Mouse (Mus musculus) MEL (cell line): ENCODE measurements at regions not wholly inside any gene's neighbourhood (a gene's known extent, or its start where the extent isn't known, plus 50 kb on each side); places are given as distances from the start of the nearest gene placed in this dataset.

ENCODE experiments used
- DNase-seq: peaks from one replicate; pipeline ENCODE4 v3.0.0; 2011; ENCODE audit warnings: low read depth, low spot score
- H3K27ac ChIP-seq: 2 replicates; pipeline ENCODE4 v1.5.1; 2012; ENCODE audit warnings: low read depth, mild to moderate bottlenecking, control low read depth, low read length, moderate library complexity; ENCODE audit not compliant: control insufficient read depth
- H3K27me3 ChIP-seq, 2 experiments: fragments of 150-350 bp in 1 of 2; sonication (generic) in 1 of 2; 2 replicates each; pipeline ENCODE4 v1.6.1; 2012; ENCODE audit warnings: low read length in 2 of 2, mild to moderate bottlenecking in 2 of 2, improper control_type of control experiment in 1 of 2, moderate library complexity in 1 of 2; ENCODE audit not compliant: insufficient read depth in 2 of 2, control insufficient read depth in 1 of 2
- H3K36me3 ChIP-seq, 2 experiments: 2 replicates each; pipeline ENCODE4 v1.6.1; 2012 to 2014; ENCODE audit warnings: low read length in 2 of 2, improper control_type of control experiment in 1 of 2, inconsistent platforms in 1 of 2, mild to moderate bottlenecking in 1 of 2; ENCODE audit not compliant: insufficient read depth in 2 of 2, control insufficient read depth in 1 of 2
- H3K4me1 ChIP-seq, 2 experiments: fragments of 150-350 bp in 1 of 2; sonication (generic) in 1 of 2; 2 replicates each; pipeline ENCODE4 v1.6.1; 2012; ENCODE audit warnings: low read length in 2 of 2, improper control_type of control experiment in 1 of 2, mild to moderate bottlenecking in 1 of 2; ENCODE audit not compliant: insufficient read depth in 2 of 2, control insufficient read depth in 1 of 2
- H3K4me3 ChIP-seq, 2 experiments: fragments of 150-350 bp in 1 of 2; sonication (generic) in 1 of 2; 2 replicates each; pipeline ENCODE4 v1.5.1; 2012; ENCODE audit warnings: low read depth in 2 of 2, low read length in 2 of 2, mild to moderate bottlenecking in 2 of 2, moderate library complexity in 2 of 2, control low read depth in 1 of 2, improper control_type of control experiment in 1 of 2; ENCODE audit not compliant: control insufficient read depth in 1 of 2, insufficient read depth in 1 of 2
- H3K79me2 ChIP-seq: 2 replicates; pipeline ENCODE4 v1.6.1; 2012; ENCODE audit warnings: mild to moderate bottlenecking, low read length, moderate library complexity; ENCODE audit not compliant: control insufficient read depth, poor library complexity, insufficient read depth
- H3K9ac ChIP-seq: 2 replicates; pipeline ENCODE4 v1.6.1; 2012; ENCODE audit warnings: low read depth, mild to moderate bottlenecking, control low read depth, low read length, moderate library complexity; ENCODE audit not compliant: control insufficient read depth, poor library complexity, severe bottlenecking
- H3K9me3 ChIP-seq: fragments of 150-350 bp; sonication (generic); replicated peaks from 2 replicates; pipeline ENCODE4 v1.6.1; 2012; ENCODE audit warnings: mild to moderate bottlenecking, low read length, improper control_type of control experiment, moderate library complexity; ENCODE audit not compliant: insufficient read depth
- BHLHE40 ChIP-seq: IDR thresholded peaks from 2 replicates; pipeline ENCODE4 v1.6.1; 2012; ENCODE audit warnings: low read depth, mild to moderate bottlenecking, inconsistent platforms, low read length, improper control_type of control experiment, borderline replicate concordance
- CHD1 ChIP-seq: IDR thresholded peaks from 2 replicates; pipeline ENCODE4 v1.6.1; 2012; ENCODE audit warnings: low read depth, mild to moderate bottlenecking, inconsistent platforms, low read length, improper control_type of control experiment
- CHD2 ChIP-seq: IDR thresholded peaks from 2 replicates; pipeline ENCODE4 v1.6.1; 2011; ENCODE audit warnings: low read length, improper control_type of control experiment
- E2F4 ChIP-seq: IDR thresholded peaks from 2 replicates; pipeline ENCODE4 v1.6.1; 2011; ENCODE audit warnings: low read depth, low read length, improper control_type of control experiment, borderline replicate concordance
- ELF1 ChIP-seq: IDR thresholded peaks from 2 replicates; pipeline ENCODE4 v1.6.1; 2014; ENCODE audit warnings: low read depth, mild to moderate bottlenecking, inconsistent platforms, low read length, improper control_type of control experiment, moderate library complexity
- ETS1 ChIP-seq: IDR thresholded peaks from 2 replicates; pipeline ENCODE4 v1.6.1; 2012; ENCODE audit warnings: low read depth, mild to moderate bottlenecking, inconsistent platforms, low read length, improper control_type of control experiment, moderate library complexity
- GABPA ChIP-seq: IDR thresholded peaks from 2 replicates; pipeline ENCODE4 v1.6.1; 2012; ENCODE audit warnings: low read depth, mild to moderate bottlenecking, inconsistent platforms, low read length, improper control_type of control experiment, moderate library complexity
- GATA1 ChIP-seq: IDR thresholded peaks from 2 replicates; pipeline ENCODE4 v1.6.1; 2011; ENCODE audit warnings: low read depth, low read length, improper control_type of control experiment
- HCFC1 ChIP-seq: IDR thresholded peaks from 2 replicates; pipeline ENCODE4 v1.6.1; 2012; ENCODE audit warnings: low read depth, mild to moderate bottlenecking, inconsistent platforms, low read length, improper control_type of control experiment, moderate library complexity
- JUND ChIP-seq: IDR thresholded peaks from 2 replicates; pipeline ENCODE4 v1.6.1; 2011; ENCODE audit warnings: low read depth, mild to moderate bottlenecking, improper control_type of control experiment, low read length
- MAFK ChIP-seq: IDR thresholded peaks from 2 replicates; pipeline ENCODE4 v1.6.1; 2011; ENCODE audit warnings: low read depth, mild to moderate bottlenecking, low read length, improper control_type of control experiment, borderline replicate concordance
- MEF2A ChIP-seq: IDR thresholded peaks from 2 replicates; pipeline ENCODE4 v1.6.1; 2014; ENCODE audit warnings: low read depth, mild to moderate bottlenecking, inconsistent platforms, low read length, improper control_type of control experiment; ENCODE audit not compliant: poor library complexity, insufficient replicate concordance, severe bottlenecking; ENCODE audit errors: extremely low read depth
- MXI1 ChIP-seq: IDR thresholded peaks from 2 replicates; pipeline ENCODE4 v1.6.1; 2011; ENCODE audit warnings: mild to moderate bottlenecking, low read depth, low read length, improper control_type of control experiment
- MYC ChIP-seq: IDR thresholded peaks from 2 replicates; pipeline ENCODE4 v1.6.1; 2011; ENCODE audit warnings: low read depth, mild to moderate bottlenecking, low read length, improper control_type of control experiment, moderate library complexity
- NRF1 ChIP-seq: IDR thresholded peaks from 2 replicates; pipeline ENCODE4 v1.6.1; 2014; ENCODE audit warnings: low read depth, mild to moderate bottlenecking, inconsistent platforms, low read length, improper control_type of control experiment, moderate library complexity; ENCODE audit not compliant: poor library complexity, insufficient read depth, severe bottlenecking
- POLR2A ChIP-seq, 2 experiments: IDR thresholded peaks; 2 replicates each; pipeline ENCODE4 v1.6.1; 2011 to 2012; ENCODE audit warnings: low read length in 2 of 2, mild to moderate bottlenecking in 2 of 2, control low read depth in 1 of 2, improper control_type of control experiment in 1 of 2, low read depth in 1 of 2, moderate library complexity in 1 of 2; ENCODE audit not compliant: control insufficient read depth in 1 of 2, insufficient read depth in 1 of 2, poor library complexity in 1 of 2
- RCOR1 ChIP-seq: IDR thresholded peaks from 2 replicates; pipeline ENCODE4 v1.6.1; 2012; ENCODE audit warnings: low read depth, mild to moderate bottlenecking, inconsistent platforms, low read length, improper control_type of control experiment
- SIN3A ChIP-seq: IDR thresholded peaks from 2 replicates; pipeline ENCODE4 v1.6.1; 2012; ENCODE audit warnings: low read length, improper control_type of control experiment, inconsistent platforms
- SMC3 ChIP-seq: IDR thresholded peaks from 2 replicates; pipeline ENCODE4 v1.6.1; 2011; ENCODE audit warnings: low read depth, low read length, improper control_type of control experiment
- TAL1 ChIP-seq: IDR thresholded peaks from 2 replicates; pipeline ENCODE4 v1.6.1; 2012; ENCODE audit warnings: mild to moderate bottlenecking, inconsistent platforms, low read length, moderate library complexity, mixed read lengths
- TBP ChIP-seq: IDR thresholded peaks from 2 replicates; pipeline ENCODE4 v1.8.0; 2011; ENCODE audit warnings: low read depth, low read length, improper control_type of control experiment
- TCF12 ChIP-seq: IDR thresholded peaks from 2 replicates; pipeline ENCODE4 v1.6.1; 2014; ENCODE audit warnings: low read depth, mild to moderate bottlenecking, inconsistent platforms, low read length, improper control_type of control experiment, moderate library complexity
- UBTF ChIP-seq: IDR thresholded peaks from 2 replicates; pipeline ENCODE4 v1.6.1; 2012; ENCODE audit warnings: low read depth, mild to moderate bottlenecking, inconsistent platforms, low read length, improper control_type of control experiment, moderate library complexity, borderline replicate concordance; ENCODE audit not compliant: insufficient read depth
- USF1 ChIP-seq: IDR thresholded peaks from 2 replicates; pipeline ENCODE4 v1.6.1; 2014; ENCODE audit warnings: low read depth, mild to moderate bottlenecking, inconsistent platforms, low read length, improper control_type of control experiment, moderate library complexity
- USF2 ChIP-seq, 2 experiments: IDR thresholded peaks; 2 replicates each; pipeline ENCODE4 v1.6.1; 2011 to 2012; ENCODE audit warnings: improper control_type of control experiment in 2 of 2, low read length in 2 of 2, borderline replicate concordance in 1 of 2, inconsistent platforms in 1 of 2, low read depth in 1 of 2, mild to moderate bottlenecking in 1 of 2; ENCODE audit not compliant: insufficient read depth in 1 of 2
- ZNF384 ChIP-seq: IDR thresholded peaks from 2 replicates; pipeline ENCODE4 v1.6.1; 2012; ENCODE audit warnings: low read depth, mild to moderate bottlenecking, inconsistent platforms, low read length, improper control_type of control experiment

GRCm38 (mm10) chr4:12663176-12663575, 491.4 kb upstream of the Fam92a start:
- H3K9me3 ChIP-seq = no peaks in the 10 kb centered on the region
- no peak for DNase-seq
- no peak overlapping the region for H3K27ac ChIP-seq
- H3K27me3 ChIP-seq = no peaks in the 10 kb centered on the region
- H3K4me1 ChIP-seq = no peaks in the 10 kb centered on the region
- H3K79me2 ChIP-seq = no peaks in the 10 kb centered on the region
- TF ChIP-seq USF2 (IDR thresholded peaks at IDR 0.05; ENCODE audit: borderline replicate concordance in 1 of 2, insufficient read depth in 1 of 2, low read depth in 1 of 2, low read length in 2 of 2) (no peak), TBP (no peak), JUND (no peak), HCFC1 (no peak)
- H3K4me3 ChIP-seq = no peak overlapping the region
- no peak overlapping the region for H3K9ac ChIP-seq
- H3K36me3 ChIP-seq = no peaks in the 10 kb centered on the region

- TF ChIP-seq POLR2A (IDR thresholded peaks at IDR 0.05; ENCODE audit: control insufficient read depth in 1 of 2, insufficient read depth in 1 of 2, low read depth in 1 of 2, low read length in 2 of 2, poor library complexity in 1 of 2) (no peak), ELF1 (no peak), GATA1 (no peak), CHD2 (no peak), GABPA (no peak), MAFK (no peak)
- no peaks in the 10 kb centered on the region for H3K36me3 ChIP-seq
- no peaks in the 10 kb centered on the region for H3K4me1 ChIP-seq
- no peaks in the 10 kb centered on the region for H3K79me2 ChIP-seq
- DNase-seq = no peak
- no peak overlapping the region for H3K4me3 ChIP-seq
- no peaks in the 10 kb centered on the region for H3K27me3 ChIP-seq
- no peak overlapping the region for H3K27ac ChIP-seq
- no peak overlapping the region for H3K9ac ChIP-seq
- H3K9me3 ChIP-seq = no peaks in the 10 kb centered on the region
Measured at GRCm38 (mm10) chr4:12662683-12663082, 490.9 kb upstream of the Fam92a start.

- Histone ChIP-seq H3K4me3 (no peak overlapping the region), H3K27me3 (no peaks in the 10 kb centered on the region), H3K4me1 (no peaks in the 10 kb centered on the region), H3K9me3 (no peaks in the 10 kb centered on the region), H3K36me3 (no peaks in the 10 kb centered on the region), H3K27ac (no peak overlapping the region), H3K9ac (no peak overlapping the region), H3K79me2 (no peaks in the 10 kb centered on the region)
- DNase-seq = no peak
- TF ChIP-seq USF1 = no peak
- TF ChIP-seq GABPA = no peak
- no peak for TF ChIP-seq ETS1
- TF ChIP-seq NRF1 = no peak
- TF ChIP-seq TCF12 = no peak
- no peak for TF ChIP-seq TBP
- no peak for TF ChIP-seq E2F4
- TF ChIP-seq POLR2A (IDR thresholded peaks at IDR 0.05; ENCODE audit: control insufficient read depth in 1 of 2, insufficient read depth in 1 of 2, low read depth in 1 of 2, low read length in 2 of 2, poor library complexity in 1 of 2) = no peak
- no peak for TF ChIP-seq ZNF384
- TF ChIP-seq CHD1 = no peak
- TF ChIP-seq MXI1 = no peak
- no peak for TF ChIP-seq MYC
- no peak for TF ChIP-seq MEF2A
- no peak for TF ChIP-seq RCOR1
- TF ChIP-seq SMC3 = no peak
- TF ChIP-seq TAL1 = no peak
- TF ChIP-seq BHLHE40 = no peak
- TF ChIP-seq SIN3A = no peak
- no peak for TF ChIP-seq UBTF
Measured at GRCm38 (mm10) chr4:12659084-12659483, 487.3 kb upstream of the Fam92a start.
